ENCODE assay signal across 27 mouse cellular contexts in genomic region chr4:57967195-57967594, GRCm38 (mm10). TPM values are rescaled to one million over a fixed set of nuclear protein-coding genes. Genes with fewer than 3 reads are reported as not detected.
DNase-seq lines count a peak whose midpoint lies in the region; ATAC-seq and TF ChIP-seq lines count a peak whose summit lies in the region.
"Had no signal": no experiment of that assay in that cellular context is flagged by ENCODE, and none has a peak within 500 bp of the region (broad histone marks: within the 10 kb centered on the region; RNA-seq: fewer than 3 reads in every experiment).

No protein-coding gene starts in this region.

- no peak overlapping the region for H3K4me2 ChIP-seq in embryonic facial prominence, embryonic 14.5 days (ENCODE audit: low read depth, low read length)
- H3K4me2 ChIP-seq in lung, embryonic 14.5 days, result no peak overlapping the region
- H3K4me2 ChIP-seq: embryonic facial prominence, embryonic 12.5 days; forebrain, embryonic 12.5 days; heart, embryonic 11.5 days; heart, embryonic 15.5 days; hindbrain, embryonic 13.5 days had no signal

- no peak for TF ChIP-seq CTCF in lung, embryonic 14.5 days (IDR thresholded peaks at IDR 0.05; ENCODE audit: low read depth)

- peak; percentile 45 for DNase-seq in embryonic facial prominence, embryonic 14.5 days (ENCODE audit: low spot score)
- DNase-seq in embryonic facial prominence, embryonic 10.5 days (ENCODE audit: low spot score), result no peak
- DNase-seq in lung, embryonic 14.5 days, result peak; percentile 81
- no peak for DNase-seq in lung, postnatal 25 days (ENCODE audit: low spot score)
- peak; percentile 55 for DNase-seq in NIH3T3 (ENCODE audit: low read depth)
- DNase-seq in lung, postnatal 14 days, result peak; percentile 29
- no peak for DNase-seq in adrenal gland, adult 8-10 months
- DNase-seq: adrenal gland, postnatal 14 days; B cell, adult 2 months; cerebellum, adult 18-20 months; cerebellum, postnatal 10 days; embryo, embryonic 11 days; gastrocnemius, postnatal 10 days; heart, adult 2 months; heart, postnatal 14 days had no signal

- WGBS in embryonic facial prominence, embryonic 14.5 days, result 55% methylated on average over 3 of the region's 3 CpGs
- WGBS in embryonic facial prominence, embryonic 10.5 days, result 73% methylated on average over 3 of the region's 3 CpGs
- 36% methylated on average over 3 of the region's 3 CpGs for WGBS in lung, embryonic 14.5 days

- no peak overlapping the region for H3K4me3 ChIP-seq in embryonic facial prominence, embryonic 14.5 days (ENCODE audit: low read depth, low read length)
- H3K4me3 ChIP-seq in embryonic facial prominence, embryonic 10.5 days, result no peak overlapping the region
- no peak overlapping the region for H3K4me3 ChIP-seq in lung, embryonic 14.5 days (ENCODE audit: low read depth, low read length)
- H3K4me3 ChIP-seq: embryonic facial prominence, embryonic 12.5 days; forebrain, embryonic 12.5 days; heart, adult 2 months; heart, embryonic 15.5 days; hindbrain, embryonic 13.5 days had no signal

- H3K9ac ChIP-seq in embryonic facial prominence, embryonic 14.5 days (ENCODE audit: low read depth, low read length), result no peak overlapping the region
- H3K9ac ChIP-seq in lung, embryonic 14.5 days, result no peak overlapping the region
- H3K9ac ChIP-seq: embryonic facial prominence, embryonic 12.5 days; forebrain, embryonic 12.5 days; heart, embryonic 15.5 days; hindbrain, embryonic 13.5 days had no signal

- no peaks in the 10 kb centered on the region for H3K4me1 ChIP-seq in embryonic facial prominence, embryonic 14.5 days (ENCODE audit: control insufficient read depth, insufficient read depth, low read length)
- no peaks in the 10 kb centered on the region for H3K4me1 ChIP-seq in embryonic facial prominence, embryonic 10.5 days
- no peaks in the 10 kb centered on the region for H3K4me1 ChIP-seq in lung, embryonic 14.5 days (ENCODE audit: insufficient read depth)
- H3K4me1 ChIP-seq: embryonic facial prominence, embryonic 12.5 days; forebrain, embryonic 12.5 days; heart, embryonic 15.5 days; hindbrain, embryonic 13.5 days had no signal

- H3K9me3 ChIP-seq in embryonic facial prominence, embryonic 14.5 days (ENCODE audit: control insufficient read depth, low read length), result no peaks in the 10 kb centered on the region
- no peaks in the 10 kb centered on the region for H3K9me3 ChIP-seq in embryonic facial prominence, embryonic 10.5 days
- no peaks in the 10 kb centered on the region for H3K9me3 ChIP-seq in lung, embryonic 14.5 days (ENCODE audit: low read depth, low read length)
- H3K9me3 ChIP-seq: embryonic facial prominence, embryonic 12.5 days; forebrain, embryonic 12.5 days; G1E; heart, embryonic 15.5 days; hindbrain, embryonic 13.5 days had no signal

- no peaks in the 10 kb centered on the region for H3K36me3 ChIP-seq in embryonic facial prominence, embryonic 14.5 days (ENCODE audit: control insufficient read depth, insufficient read depth, low read length)
- no peaks in the 10 kb centered on the region for H3K36me3 ChIP-seq in embryonic facial prominence, embryonic 10.5 days (replicated peaks)
- no peaks in the 10 kb centered on the region for H3K36me3 ChIP-seq in lung, embryonic 14.5 days (ENCODE audit: insufficient read depth)
- H3K36me3 ChIP-seq: embryonic facial prominence, embryonic 12.5 days; forebrain, embryonic 12.5 days; G1E; heart, embryonic 15.5 days; hindbrain, embryonic 13.5 days had no signal

- no peak overlapping the region for H3K27ac ChIP-seq in embryonic facial prominence, embryonic 14.5 days (replicated peaks; ENCODE audit: low read depth, low read length)
- no peak overlapping the region for H3K27ac ChIP-seq in embryonic facial prominence, embryonic 10.5 days (replicated peaks)
- 0 out of 2 replicates have a peak overlapping the region, but pooled peaks have one; percentile 7 for H3K27ac ChIP-seq in lung, embryonic 14.5 days (ENCODE audit: low read depth)
- H3K27ac ChIP-seq: embryonic facial prominence, embryonic 12.5 days; forebrain, embryonic 12.5 days; heart, adult 2 months; heart, embryonic 15.5 days; hindbrain, embryonic 13.5 days had no signal

- H3K27me3 ChIP-seq in embryonic facial prominence, embryonic 14.5 days (replicated peaks; ENCODE audit: control insufficient read depth, insufficient read depth, low read length), result no peaks in the 10 kb centered on the region
- no peaks in the 10 kb centered on the region for H3K27me3 ChIP-seq in embryonic facial prominence, embryonic 10.5 days (replicated peaks; ENCODE audit: low read depth, poor library complexity, severe bottlenecking)
- H3K27me3 ChIP-seq in lung, embryonic 14.5 days (ENCODE audit: insufficient read depth, low read length), result no peaks in the 10 kb centered on the region
- H3K27me3 ChIP-seq: embryonic facial prominence, embryonic 12.5 days; forebrain, embryonic 12.5 days; heart, embryonic 15.5 days; hindbrain, embryonic 13.5 days had no signal

- no peak for ATAC-seq in embryonic facial prominence, embryonic 14.5 days (ENCODE audit: low read depth)
- peak; percentile 41; the same call in 1 of the 2 replicates for ATAC-seq in lung, embryonic 14.5 days (ENCODE audit: insufficient read depth)
- ATAC-seq: CD4-positive, CD25-positive, alpha-beta regulatory T cell, adult 4 months; forebrain, embryonic 16.5 days had no signal

RNA-seq across cellular contexts. Expression of gene Txn1, which starts 11.0 kb away (rescaled TPM):
- polyA plus RNA-seq in embryonic facial prominence, embryonic 14.5 days (2014; fragmentation: Nextera tagmentation; extraction: Ambion mirVana), result 367 and 373 TPM in 2 replicates
- 405 and 415 TPM in 2 replicates for polyA plus RNA-seq in embryonic facial prominence, embryonic 10.5 days (2016; fragmentation: Nextera tagmentation; extraction: Ambion mirVana)
- 472 and 487 TPM in 2 replicates for polyA plus RNA-seq in lung, embryonic 14.5 days (2014; fragmentation: Nextera tagmentation; extraction: Ambion mirVana)
- total RNA-seq in adrenal gland, adult 8-10 months (2022), result 100 to 1,000 TPM; 215 to 295 (median 238) TPM

RNA-seq across cellular contexts. Expression of gene Txndc8, which starts 41.7 kb away (rescaled TPM):
- polyA plus RNA-seq in embryonic facial prominence, embryonic 14.5 days (2014; fragmentation: Nextera tagmentation; extraction: Ambion mirVana), result not detected in 2 replicates
- not detected in 2 replicates for polyA plus RNA-seq in embryonic facial prominence, embryonic 10.5 days (2016; fragmentation: Nextera tagmentation; extraction: Ambion mirVana)
- not detected in 2 replicates for polyA plus RNA-seq in lung, embryonic 14.5 days (2014; fragmentation: Nextera tagmentation; extraction: Ambion mirVana)
- not detected for total RNA-seq in adrenal gland, adult 8-10 months (2022)
- total RNA-seq: adrenal gland, postnatal 14 days; common myeloid progenitor, adult 5-6 weeks; G1E; gastrocnemius, postnatal 10 days; gastrocnemius, postnatal 4 days; heart, adult 2 months; heart, postnatal 14 days; hematopoietic stem cell, adult 5-6 weeks had no signal
- polyA plus RNA-seq: CD4-positive, CD25-positive, alpha-beta regulatory T cell, adult 4 months; embryonic facial prominence, embryonic 12.5 days; forebrain, embryonic 12.5 days; forebrain, embryonic 16.5 days; frontal cortex, adult 2 months; G1E; heart, adult 2 months; heart, embryonic 11.5 days; heart, embryonic 15.5 days; hindbrain, embryonic 13.5 days had no signal

RNA-seq across cellular contexts. Expression of gene D630039A03Rik, which starts 51.1 kb away (rescaled TPM):
- 0.19 and 0.42 TPM in 2 replicates for polyA plus RNA-seq in embryonic facial prominence, embryonic 14.5 days (2014; fragmentation: Nextera tagmentation; extraction: Ambion mirVana)
- polyA plus RNA-seq in embryonic facial prominence, embryonic 10.5 days (2016; fragmentation: Nextera tagmentation; extraction: Ambion mirVana), result 0.11 TPM in 1 of 2 replicates, not detected in the other
- 2.2 and 2.3 TPM in 2 replicates for polyA plus RNA-seq in lung, embryonic 14.5 days (2014; fragmentation: Nextera tagmentation; extraction: Ambion mirVana)
- 10 to 100 TPM; 13.0 to 17.0 (median 15.0) TPM for total RNA-seq in adrenal gland, adult 8-10 months (2022)
- total RNA-seq: common myeloid progenitor, adult 5-6 weeks; gastrocnemius, postnatal 4 days had no signal
- polyA plus RNA-seq: forebrain, embryonic 12.5 days; forebrain, embryonic 16.5 days; G1E had no signal

Comparison
In these comparisons a context has a peak if more than half of its experiments do, and no peak if none do; other contexts are left out.
1. DNase-seq: peak in embryonic facial prominence, embryonic 14.5 days (single experiment), lung, embryonic 14.5 days (single experiment), NIH3T3 (single experiment) and lung, postnatal 14 days (single experiment); none in embryonic facial prominence, embryonic 10.5 days (single experiment), lung, postnatal 25 days (single experiment) and adrenal gland, adult 8-10 months (single experiment).